Mouse (Mus musculus): ENCODE results near the gene Smad3.

DNA sequence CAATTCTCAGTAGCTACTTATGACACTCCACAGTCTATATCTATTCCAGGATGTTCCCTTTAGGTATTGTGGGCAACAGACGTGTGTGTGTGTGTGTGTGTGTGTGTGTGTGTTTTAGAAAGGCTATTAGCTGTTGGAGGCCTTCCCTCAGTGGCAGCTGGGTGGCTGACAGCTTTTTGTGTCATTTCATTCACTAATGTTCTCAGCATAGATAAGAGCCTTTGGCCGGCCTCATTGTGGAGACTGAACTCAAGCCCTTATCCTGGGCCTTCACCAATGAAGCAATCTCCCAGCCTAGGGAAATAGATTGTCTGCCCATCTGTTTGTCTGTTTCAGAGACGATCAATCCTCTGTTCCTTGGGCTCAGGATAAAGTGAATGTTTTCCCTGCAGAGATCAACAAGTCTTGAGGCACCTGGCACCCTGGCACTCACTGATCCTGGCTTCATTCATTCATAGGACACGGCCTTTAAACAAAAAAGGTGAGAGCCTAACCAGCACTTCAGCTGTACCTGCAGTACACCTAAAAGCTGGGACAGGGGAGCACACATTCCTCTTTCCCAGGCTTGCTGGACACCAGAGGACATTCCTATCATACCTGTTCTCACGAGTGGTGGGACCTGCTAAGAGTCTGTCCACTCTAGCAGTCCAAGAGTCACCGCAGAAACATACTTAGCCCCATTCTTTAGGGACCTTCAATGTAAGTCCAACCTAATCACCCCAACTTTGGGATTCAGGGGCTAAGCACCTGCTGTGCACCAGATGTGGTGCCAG is 52.6 kb downstream of the Smad3 start:
- TF ChIP-seq CTCF (IDR thresholded peaks at IDR 0.05; ENCODE audit: extremely low read depth, insufficient read depth, insufficient read length, insufficient replicate concordance) (no peak), POLR2A (IDR thresholded peaks at IDR 0.05; ENCODE audit: low read depth, low read length) (no peak)

All from spleen, adult 2 months (tissue).